Mouse (Mus musculus): ENCODE data around the gene Akr7a5. TPM values are rescaled to one million over a fixed set of nuclear protein-coding genes. Genes with fewer than 3 reads are reported as not detected.

Gene Akr7a5
- polyA plus RNA-seq, 1 experiment from 2014 or later = 61.9 TPM

- peaks cover 0 to 7% of the 10 kb centered on the region in 2 experiments; a peak in 2 of 4 replicates for H3K4me1 ChIP-seq (ENCODE audit: control insufficient read depth in 2 of 2, insufficient read depth in 2 of 2, low read length in 2 of 2)
- 78% methylated on average over 9 of the region's 9 CpGs for WGBS
- H3K4me3 ChIP-seq (ENCODE audit: control insufficient read depth in 1 of 2, insufficient read depth in 1 of 2, low read depth in 1 of 2, low read length in 2 of 2) = no peak overlapping the region
- H3K9ac ChIP-seq (ENCODE audit: low read length) = no peak overlapping the region
- H3K27me3 ChIP-seq (ENCODE audit: control insufficient read depth, insufficient read depth, low read length) = no peaks in the 10 kb centered on the region
- no peak overlapping the region for H3K27ac ChIP-seq (replicated peaks in 1 of 2; ENCODE audit: control insufficient read depth in 1 of 2, insufficient read depth in 1 of 2, low read depth in 2 of 2, low read length in 2 of 2)
- no peaks in the 10 kb centered on the region for H3K9me3 ChIP-seq (ENCODE audit: control insufficient read depth, low read length)
- no peak for ATAC-seq (ENCODE audit: insufficient number of reproducible peaks, insufficient read depth, low FRiP score, low read depth)
- H3K36me3 ChIP-seq (ENCODE audit: control insufficient read depth, insufficient read depth, low read length) = peaks cover 42% of the 10 kb centered on the region
- no peak overlapping the region for H3K4me2 ChIP-seq (ENCODE audit: low read length)
Measured at GRCm38 (mm10) chr4:139271562-139271961, 39.0 kb upstream of the Akr7a5 start.

- no peak for ATAC-seq (ENCODE audit: insufficient number of reproducible peaks, insufficient read depth, low FRiP score, low read depth)
- no peak overlapping the region for H3K4me2 ChIP-seq (ENCODE audit: low read length)
- H3K9me3 ChIP-seq (ENCODE audit: control insufficient read depth, low read length) = no peaks in the 10 kb centered on the region
- 93% methylated on average over 10 of the region's 10 CpGs for WGBS
- H3K27ac ChIP-seq (replicated peaks in 1 of 2; ENCODE audit: control insufficient read depth in 1 of 2, insufficient read depth in 1 of 2, low read depth in 2 of 2, low read length in 2 of 2) = no peak overlapping the region
- H3K4me3 ChIP-seq (ENCODE audit: control insufficient read depth in 1 of 2, insufficient read depth in 1 of 2, low read depth in 1 of 2, low read length in 2 of 2) = no peak overlapping the region
- no peaks in the 10 kb centered on the region for H3K27me3 ChIP-seq (ENCODE audit: control insufficient read depth, insufficient read depth, low read length)
- peaks cover 37% of the 10 kb centered on the region for H3K36me3 ChIP-seq (ENCODE audit: control insufficient read depth, insufficient read depth, low read length)
- peaks cover 2 to 12% of the 10 kb centered on the region in 2 experiments; a peak in 2 of 4 replicates for H3K4me1 ChIP-seq (ENCODE audit: control insufficient read depth in 2 of 2, insufficient read depth in 2 of 2, low read length in 2 of 2)
- H3K9ac ChIP-seq (ENCODE audit: low read length) = no peak overlapping the region
Measured at GRCm38 (mm10) chr4:139272951-139273680, 37.4 kb upstream of the Akr7a5 start.

GRCm38 (mm10) chr4:139274573-139274972 lies 36.0 kb upstream of the Akr7a5 start:
- H3K36me3 ChIP-seq (ENCODE audit: control insufficient read depth, insufficient read depth, low read length) = peaks cover 27% of the 10 kb centered on the region
- no peaks in the 10 kb centered on the region for H3K9me3 ChIP-seq (ENCODE audit: control insufficient read depth, low read length)
- H3K27me3 ChIP-seq (ENCODE audit: control insufficient read depth, insufficient read depth, low read length) = no peaks in the 10 kb centered on the region
- ATAC-seq (ENCODE audit: insufficient number of reproducible peaks, insufficient read depth, low FRiP score, low read depth) = no peak
- peaks cover 2 to 12% of the 10 kb centered on the region in 2 experiments; a peak in 2 of 4 replicates for H3K4me1 ChIP-seq (ENCODE audit: control insufficient read depth in 2 of 2, insufficient read depth in 2 of 2, low read length in 2 of 2)
- H3K27ac ChIP-seq (replicated peaks in 1 of 2; ENCODE audit: control insufficient read depth in 1 of 2, insufficient read depth in 1 of 2, low read depth in 2 of 2, low read length in 2 of 2) = no peak overlapping the region
- no peak overlapping the region for H3K9ac ChIP-seq (ENCODE audit: low read length)
- H3K4me2 ChIP-seq (ENCODE audit: low read length) = no peak overlapping the region
- 90% methylated on average over 7 of the region's 7 CpGs for WGBS
- H3K4me3 ChIP-seq (ENCODE audit: control insufficient read depth in 1 of 2, insufficient read depth in 1 of 2, low read depth in 1 of 2, low read length in 2 of 2) = no peak overlapping the region

- Histone ChIP-seq H3K9me3 (ENCODE audit: control insufficient read depth, low read length) (no peaks in the 10 kb centered on the region), H3K36me3 (ENCODE audit: control insufficient read depth, insufficient read depth, low read length) (peaks cover 42% of the 10 kb centered on the region), H3K4me3 (ENCODE audit: control insufficient read depth in 1 of 2, insufficient read depth in 1 of 2, low read depth in 1 of 2, low read length in 2 of 2) (no peak overlapping the region), H3K4me2 (ENCODE audit: low read length) (no peak overlapping the region), H3K9ac (ENCODE audit: low read length) (no peak overlapping the region), H3K27me3 (ENCODE audit: control insufficient read depth, insufficient read depth, low read length) (no peaks in the 10 kb centered on the region), H3K4me1 (ENCODE audit: control insufficient read depth in 2 of 2, insufficient read depth in 2 of 2, low read length in 2 of 2) (peaks cover 2 to 9% of the 10 kb centered on the region in 2 experiments; a peak in 2 of 4 replicates), H3K27ac (replicated peaks in 1 of 2; ENCODE audit: control insufficient read depth in 1 of 2, insufficient read depth in 1 of 2, low read depth in 2 of 2, low read length in 2 of 2) (no peak overlapping the region)
- 93% methylated on average over 7 of the region's 7 CpGs for WGBS
- no peak for ATAC-seq (ENCODE audit: insufficient number of reproducible peaks, insufficient read depth, low FRiP score, low read depth)
Measured at GRCm38 (mm10) chr4:139276411-139276810, 34.1 kb upstream of the Akr7a5 start.

GRCm38 (mm10) chr4:139280530-139280929 lies 30.0 kb upstream of the Akr7a5 start:
- H3K9me3 ChIP-seq (ENCODE audit: control insufficient read depth, low read length) = no peaks in the 10 kb centered on the region
- no peak overlapping the region for H3K9ac ChIP-seq (ENCODE audit: low read length)
- WGBS = 91% methylated on average over 12 of the region's 12 CpGs
- H3K27ac ChIP-seq (replicated peaks in 1 of 2; ENCODE audit: control insufficient read depth in 1 of 2, insufficient read depth in 1 of 2, low read depth in 2 of 2, low read length in 2 of 2) = no peak overlapping the region
- no peaks in the 10 kb centered on the region for H3K27me3 ChIP-seq (ENCODE audit: control insufficient read depth, insufficient read depth, low read length)
- H3K4me1 ChIP-seq (ENCODE audit: control insufficient read depth in 2 of 2, insufficient read depth in 2 of 2, low read length in 2 of 2) = peaks cover 6 to 15% of the 10 kb centered on the region in 2 experiments; a peak in 2 of 4 replicates
- no peak overlapping the region for H3K4me3 ChIP-seq (ENCODE audit: control insufficient read depth in 1 of 2, insufficient read depth in 1 of 2, low read depth in 1 of 2, low read length in 2 of 2)
- H3K36me3 ChIP-seq (ENCODE audit: control insufficient read depth, insufficient read depth, low read length) = peaks cover 59% of the 10 kb centered on the region
- no peak for ATAC-seq (ENCODE audit: insufficient number of reproducible peaks, insufficient read depth, low FRiP score, low read depth)
- H3K4me2 ChIP-seq (ENCODE audit: low read length) = no peak overlapping the region

- no peak overlapping the region for H3K27ac ChIP-seq (replicated peaks in 1 of 2; ENCODE audit: control insufficient read depth in 1 of 2, insufficient read depth in 1 of 2, low read depth in 2 of 2, low read length in 2 of 2)
- H3K27me3 ChIP-seq (ENCODE audit: control insufficient read depth, insufficient read depth, low read length) = no peaks in the 10 kb centered on the region
- H3K4me1 ChIP-seq (ENCODE audit: control insufficient read depth in 2 of 2, insufficient read depth in 2 of 2, low read length in 2 of 2) = peaks cover 7 to 22% of the 10 kb centered on the region in 2 experiments; a peak in 3 of 4 replicates
- H3K4me2 ChIP-seq (ENCODE audit: low read length) = no peak overlapping the region
- H3K9ac ChIP-seq (ENCODE audit: low read length) = no peak overlapping the region
- H3K4me3 ChIP-seq (ENCODE audit: control insufficient read depth in 1 of 2, insufficient read depth in 1 of 2, low read depth in 1 of 2, low read length in 2 of 2) = no peak overlapping the region
- H3K36me3 ChIP-seq (ENCODE audit: control insufficient read depth, insufficient read depth, low read length) = peaks cover 63% of the 10 kb centered on the region
- no peak for ATAC-seq (ENCODE audit: insufficient number of reproducible peaks, insufficient read depth, low FRiP score, low read depth)
- H3K9me3 ChIP-seq (ENCODE audit: control insufficient read depth, low read length) = no peaks in the 10 kb centered on the region
- WGBS = 93% methylated on average over 16 of the region's 16 CpGs
Measured at GRCm38 (mm10) chr4:139281791-139282345, 28.7 kb upstream of the Akr7a5 start.

GRCm38 (mm10) chr4:139282955-139283417 lies 27.6 kb upstream of the Akr7a5 start:
- Histone ChIP-seq H3K9me3 (ENCODE audit: control insufficient read depth, low read length) (no peaks in the 10 kb centered on the region), H3K4me1 (ENCODE audit: control insufficient read depth in 2 of 2, insufficient read depth in 2 of 2, low read length in 2 of 2) (peaks cover 7 to 14% of the 10 kb centered on the region in 2 experiments; a peak in 3 of 4 replicates), H3K27ac (replicated peaks in 1 of 2; ENCODE audit: control insufficient read depth in 1 of 2, insufficient read depth in 1 of 2, low read depth in 2 of 2, low read length in 2 of 2) (peak overlapping the region in 1 of 2 experiments; percentile 37; a peak in 2 of 4 replicates), H3K4me3 (ENCODE audit: control insufficient read depth in 1 of 2, insufficient read depth in 1 of 2, low read depth in 1 of 2, low read length in 2 of 2) (no peak overlapping the region), H3K36me3 (ENCODE audit: control insufficient read depth, insufficient read depth, low read length) (peaks cover 73% of the 10 kb centered on the region), H3K4me2 (ENCODE audit: low read length) (no peak overlapping the region), H3K27me3 (ENCODE audit: control insufficient read depth, insufficient read depth, low read length) (no peaks in the 10 kb centered on the region), H3K9ac (ENCODE audit: low read length) (no peak overlapping the region)
- ATAC-seq (ENCODE audit: insufficient number of reproducible peaks, insufficient read depth, low FRiP score, low read depth) = no peak
- 57% methylated on average over 6 of the region's 6 CpGs for WGBS

All from heart, embryonic 14.5 days (tissue).